Mouse (Mus musculus) layer of hippocampus, adult 11-12 months (tissue): ENCODE measurements at regions not wholly inside any gene's neighbourhood (a gene's known extent, or its start where the extent isn't known, plus 50 kb on each side); places are given as distances from the start of the nearest gene placed in this dataset.

Experiments used
- DNase-seq: peaks from one replicate; pipeline ENCODE4 v3.0.0; 2022; ENCODE audit warnings: low spot score

- no peak for DNase-seq
Observed at GRCm38 (mm10) chr13:39950203-39950602, 411.0 kb downstream of the Ofcc1 start.

GRCm38 (mm10) chr13:39935216-39935615, 426.0 kb downstream of the Ofcc1 start:
- DNase-seq, result no peak

- DNase-seq, result no peak
Observed at GRCm38 (mm10) chr13:39931487-39931886, 429.8 kb downstream of the Ofcc1 start.

GRCm38 (mm10) chr13:39928573-39928972, 432.7 kb downstream of the Ofcc1 start:
- DNase-seq, result no peak

- no peak for DNase-seq
Observed at GRCm38 (mm10) chr13:39924366-39924765, 436.9 kb downstream of the Ofcc1 start.

- DNase-seq, result no peak
Observed at GRCm38 (mm10) chr13:39923113-39923512, 438.1 kb downstream of the Ofcc1 start.

- no peak for DNase-seq
Observed at GRCm38 (mm10) chr13:39907720-39908119, 453.5 kb downstream of the Ofcc1 start.

- no peak for DNase-seq
Observed at GRCm38 (mm10) chr13:39904264-39904663, 457.0 kb downstream of the Ofcc1 start.

GRCm38 (mm10) chr13:39903319-39903718, 457.9 kb downstream of the Ofcc1 start:
- no peak for DNase-seq

- DNase-seq, result no peak
Observed at GRCm38 (mm10) chr13:39899332-39899731, 461.9 kb downstream of the Ofcc1 start.

- DNase-seq, result no peak
Observed at GRCm38 (mm10) chr13:39898412-39898979, 462.8 kb downstream of the Ofcc1 start.

- peak; percentile 12 for DNase-seq
Observed at GRCm38 (mm10) chr13:39894159-39894558, 467.1 kb downstream of the Ofcc1 start.

- no peak for DNase-seq
Observed at GRCm38 (mm10) chr13:39881066-39881465, 480.2 kb downstream of the Ofcc1 start.

- no peak for DNase-seq
Observed at GRCm38 (mm10) chr13:39880136-39880535, 481.1 kb downstream of the Ofcc1 start.

- no peak for DNase-seq
Observed at GRCm38 (mm10) chr13:39877361-39878141, 483.7 kb downstream of the Ofcc1 start.

- no peak for DNase-seq
Observed at GRCm38 (mm10) chr13:39852257-39852800, 508.9 kb downstream of the Ofcc1 start.

- no peak for DNase-seq
Observed at GRCm38 (mm10) chr13:39849391-39849790, 511.9 kb downstream of the Ofcc1 start.

- DNase-seq, result no peak
Observed at GRCm38 (mm10) chr13:39836053-39836584, 525.1 kb downstream of the Ofcc1 start.

- no peak for DNase-seq
Observed at GRCm38 (mm10) chr13:39835302-39835701, 525.9 kb downstream of the Ofcc1 start.

- no peak for DNase-seq
Observed at GRCm38 (mm10) chr13:39834521-39835245, 526.6 kb downstream of the Ofcc1 start.

- DNase-seq, result peak; percentile 9
Observed at GRCm38 (mm10) chr13:39823965-39824555, 537.2 kb downstream of the Ofcc1 start.

GRCm38 (mm10) chr13:39823346-39823954, 537.8 kb downstream of the Ofcc1 start:
- DNase-seq, result no peak
